Mouse (Mus musculus) bone marrow macrophage, adult 2 months (primary cell): ENCODE measurements around the gene Dnmt3b.

Source experiments
- CTCF ChIP-seq: IDR thresholded peaks from 2 replicates; pipeline ENCODE4 v1.5.1; 2012; ENCODE audit warnings: low read depth, mild to moderate bottlenecking, low read length, moderate library complexity
- POLR2A ChIP-seq: IDR thresholded peaks from 2 replicates; pipeline ENCODE4 v1.6.1; 2012; ENCODE audit warnings: mild to moderate bottlenecking, low read depth, low read length, borderline replicate concordance

DNA sequence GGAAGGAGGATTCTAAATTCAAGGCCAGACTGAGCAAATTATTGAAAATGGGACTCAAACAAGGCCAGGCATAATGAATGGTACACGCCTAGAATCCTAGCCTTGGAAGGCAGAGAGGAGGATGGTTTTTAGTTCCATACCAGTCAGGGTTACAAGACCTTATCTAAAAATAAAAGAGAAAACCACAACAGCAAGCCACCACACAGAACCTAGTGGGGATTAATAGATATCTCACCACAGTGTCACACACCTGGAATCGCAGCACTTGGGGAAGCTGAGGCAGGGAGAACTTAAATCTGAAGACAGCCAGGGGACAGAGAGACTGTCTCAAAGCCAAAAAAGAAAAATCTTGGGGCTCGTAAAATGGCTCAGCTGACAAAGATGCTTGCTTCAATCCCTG lies 18.3 kb upstream of the Dnmt3b start:
- TF ChIP-seq CTCF = no peak
- no peak for TF ChIP-seq POLR2A
